Mouse (Mus musculus) heart, postnatal 0 days (tissue): ENCODE data around the gene Gm8922. TPM values are rescaled to one million over a fixed set of nuclear protein-coding genes. Genes with fewer than 3 reads are reported as not detected.
"Not testable (repeated sequence)": the region's sequence is repeated elsewhere in the genome, so short reads cannot be mapped to it uniquely, and the experiment has no call there.

Source experiments
- ATAC-seq: fragments of 200-750 bp; cut with Nextera tagmentation; 2 replicates; pipeline ENCODE4 v1.8.0; 2017; ENCODE audit warnings: low read depth, moderate number of reproducible peaks, moderate library complexity; ENCODE audit not compliant: insufficient read depth
- DNase-seq: peaks from one replicate; pipeline ENCODE4 v3.0.0-alpha.2; 2016; ENCODE audit warnings: low spot score
- H3K27ac ChIP-seq: fragments of 300-500 bp; sonication (generic); 2 replicates; pipeline ENCODE4 v1.5.1; 2014; ENCODE audit warnings: low read depth, mild to moderate bottlenecking
- H3K27me3 ChIP-seq: fragments of 300-500 bp; sonication (generic); 2 replicates; pipeline ENCODE4 v1.6.1; 2014; ENCODE audit warnings: low read length, mixed read lengths; ENCODE audit not compliant: control insufficient read depth, insufficient read depth
- H3K36me3 ChIP-seq: fragments of 300-500 bp; sonication (generic); replicated peaks from 2 replicates; pipeline ENCODE4 v1.6.1; 2014; ENCODE audit warnings: low read length, mixed read lengths; ENCODE audit not compliant: control insufficient read depth, insufficient read depth
- H3K4me1 ChIP-seq: fragments of 300-500 bp; sonication (generic); 2 replicates; pipeline ENCODE4 v1.6.1; 2014; ENCODE audit warnings: antibody characterized with exemption; ENCODE audit not compliant: control insufficient read depth, insufficient read depth
- H3K4me2 ChIP-seq: fragments of 300-500 bp; sonication (generic); 2 replicates; pipeline ENCODE4 v1.6.1; 2014; ENCODE audit warnings: low read depth, mild to moderate bottlenecking, low read length, moderate library complexity
- H3K4me3 ChIP-seq: fragments of 300-500 bp; sonication (generic); 2 replicates; pipeline ENCODE4 v1.5.1; 2014; ENCODE audit warnings: low read depth, low read length
- H3K9ac ChIP-seq: fragments of 300-500 bp; sonication (generic); replicated peaks from 2 replicates; pipeline ENCODE4 v1.6.1; 2014; ENCODE audit warnings: low read depth, low read length, mixed read lengths
- H3K9me3 ChIP-seq: fragments of 300-500 bp; sonication (generic); replicated peaks from 2 replicates; pipeline ENCODE4 v1.6.1; 2016; ENCODE audit warnings: low read length; ENCODE audit not compliant: control insufficient read depth
- WGBS: fragments of 180-500 bp; shearing (Covaris S2); extraction: QIAGEN DNeasy Blood & Tissue Kit; methylation state at CpG from one replicate; pipeline ENCODE4 v1.1.7; 2014; 5-methylcytosine and 5-hydroxymethylcytosine counted together
- polyA plus RNA-seq: library from polyadenylated mRNA; unstranded; fragments of >200 nt; fragmentation: Nextera tagmentation; extraction: Ambion mirVana; gene quantifications from 2 replicates; pipeline ENCODE4 v1.2.1, GENCODE M21; 2015
- total RNA-seq: library from RNA; depleted of rRNA; stranded (reverse); fragments of >200 nt; gene quantifications from 2 replicates; pipeline ENCODE4 v1.2.3, GENCODE M21; 2014; ENCODE audit warnings: low replicate concordance; rRNA removed

Gene Gm8922
- total RNA-seq: not detected in 2 replicates
- polyA plus RNA-seq: not detected in 2 replicates

DNA sequence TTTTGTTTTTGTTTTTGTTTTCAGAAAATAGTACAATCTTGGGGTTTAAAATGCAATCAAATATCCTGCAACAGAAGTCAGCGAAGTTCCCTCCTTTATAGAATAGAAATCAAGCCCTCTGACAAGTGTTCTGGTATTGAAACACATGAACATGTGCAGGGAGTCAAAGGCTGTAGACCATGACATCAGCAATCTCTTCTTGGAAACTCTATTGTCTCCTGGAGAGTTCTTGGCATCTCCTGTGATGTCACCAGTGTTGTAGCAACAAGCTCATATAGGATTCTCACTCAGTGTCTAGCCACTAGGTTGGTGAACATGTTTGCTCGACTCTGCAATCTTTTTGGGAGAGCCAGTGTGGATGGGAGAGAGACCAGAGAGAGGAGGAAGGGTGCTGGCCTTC is at the start of gene Gm8922:
Gm8922 (plus strand) TSS at position 301 of the 400 bp plus-strand sequence.
- not testable (repeated sequence) for DNase-seq, H3K9ac ChIP-seq, H3K36me3 ChIP-seq, H3K4me2 ChIP-seq, H3K4me3 ChIP-seq, H3K4me1 ChIP-seq, H3K9me3 ChIP-seq, H3K27me3 ChIP-seq, ATAC-seq, H3K27ac ChIP-seq
- no CpG with 5 or more reads among the region's 2 CpGs for WGBS

Other genes starting within 250 kb of the Gm8922 start
- not detected in 2 replicates for gene Gm8906, start 179.3 kb upstream of the Gm8922 start, total RNA-seq
- not detected in 2 replicates for gene Gm8906, start 179.3 kb upstream of the Gm8922 start, polyA plus RNA-seq
- not detected in 2 replicates for gene Gm6460, start 87.0 kb upstream of the Gm8922 start, total RNA-seq
- gene Gm6460, start 87.0 kb upstream of the Gm8922 start, polyA plus RNA-seq: not detected in 2 replicates
- not detected in 2 replicates for gene Gm8926, start 88.6 kb downstream of the Gm8922 start, total RNA-seq
- not detected in 2 replicates for gene Gm8926, start 88.6 kb downstream of the Gm8922 start, polyA plus RNA-seq
- not detected in 2 replicates for gene Gm6465, start 163.6 kb downstream of the Gm8922 start, total RNA-seq
- not detected in 2 replicates for gene Gm6465, start 163.6 kb downstream of the Gm8922 start, polyA plus RNA-seq
- gene 4933402N22Rik, start 236.1 kb downstream of the Gm8922 start, total RNA-seq: not detected in 2 replicates
- not detected in 2 replicates for gene 4933402N22Rik, start 236.1 kb downstream of the Gm8922 start, polyA plus RNA-seq